Mouse (Mus musculus) ES-E14 (cell line): ENCODE results near the gene Fam160a1.

Experiments used
- MAFK ChIP-seq: IDR thresholded peaks from 2 replicates; pipeline ENCODE4 v1.6.1; 2014; ENCODE audit warnings: mild to moderate bottlenecking, low read depth, low read length, inconsistent platforms; ENCODE audit not compliant: insufficient read depth
- ZNF384 ChIP-seq: IDR thresholded peaks from 2 replicates; pipeline ENCODE4 v1.6.1; 2012; ENCODE audit warnings: low read depth, low read length, inconsistent platforms

DNA sequence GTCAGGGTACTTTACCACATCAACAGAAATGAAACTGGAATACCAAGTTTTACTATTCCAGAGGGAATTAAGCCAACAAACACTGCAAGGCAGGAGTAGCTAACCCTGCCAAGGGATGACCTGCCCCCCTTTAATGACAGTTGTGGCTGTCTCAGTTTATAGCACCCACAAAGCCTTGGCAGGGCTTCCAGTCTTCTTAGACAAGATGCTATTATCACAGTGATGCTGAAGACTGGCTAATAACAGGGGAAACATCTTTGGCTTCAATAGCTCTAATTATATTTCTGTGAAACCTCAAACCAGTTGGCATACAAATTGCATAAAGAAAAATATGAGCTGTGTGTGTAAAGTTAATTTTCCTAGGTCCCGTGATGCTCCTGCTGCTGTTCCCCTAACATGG, 29.2 kb upstream of the Fam160a1 start:
- no peak for TF ChIP-seq MAFK
- TF ChIP-seq ZNF384 = no peak
